Mouse (Mus musculus): ENCODE measurements around the gene Shmt1.

DNA sequence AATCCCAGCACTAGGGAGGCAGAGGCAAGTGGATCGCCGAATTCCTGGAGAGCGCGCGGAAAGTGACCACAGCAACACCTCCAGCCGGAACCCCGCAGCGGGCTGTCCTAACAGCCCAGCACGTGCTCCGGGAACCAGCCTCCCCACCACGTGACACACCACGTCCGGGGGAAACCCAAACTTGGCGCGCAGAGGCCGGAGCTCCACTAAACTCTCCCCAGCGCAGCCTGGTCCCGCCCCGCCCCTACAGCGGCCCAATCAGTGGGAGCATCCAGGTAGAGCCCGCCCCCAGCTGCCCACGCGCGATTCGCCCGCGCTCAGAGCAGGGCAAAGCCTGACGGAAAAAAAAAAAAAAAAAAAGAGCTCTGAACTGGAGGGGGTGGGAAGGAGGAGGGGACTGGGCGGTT lies 461 bp downstream of the Shmt1 start:
- TF ChIP-seq TCF12 (IDR thresholded peaks at IDR 0.05; ENCODE audit: insufficient read depth, poor library complexity, severe bottlenecking) (no peak), MYOD1 (IDR thresholded peaks at IDR 0.05; ENCODE audit: control insufficient read depth in 1 of 3, insufficient read length in 2 of 3, low read depth in 2 of 3) (no peak), MAX (IDR thresholded peaks at IDR 0.05; ENCODE audit: low read depth) (peak; percentile 92), POLR2A (IDR thresholded peaks at IDR 0.05; ENCODE audit: insufficient read length, low read depth) (peak; percentile 41)

All from myocyte (in vitro differentiated cells).